Mouse (Mus musculus): ENCODE results near the gene Znrd1as. TPM values are rescaled to one million over a fixed set of nuclear protein-coding genes. Genes with fewer than 3 reads are reported as not detected.

Znrd1as gene
- total and polyA plus RNA-seq, 2 experiments from 2014 or later: 8.2 TPM; not detected in 1

DNA sequence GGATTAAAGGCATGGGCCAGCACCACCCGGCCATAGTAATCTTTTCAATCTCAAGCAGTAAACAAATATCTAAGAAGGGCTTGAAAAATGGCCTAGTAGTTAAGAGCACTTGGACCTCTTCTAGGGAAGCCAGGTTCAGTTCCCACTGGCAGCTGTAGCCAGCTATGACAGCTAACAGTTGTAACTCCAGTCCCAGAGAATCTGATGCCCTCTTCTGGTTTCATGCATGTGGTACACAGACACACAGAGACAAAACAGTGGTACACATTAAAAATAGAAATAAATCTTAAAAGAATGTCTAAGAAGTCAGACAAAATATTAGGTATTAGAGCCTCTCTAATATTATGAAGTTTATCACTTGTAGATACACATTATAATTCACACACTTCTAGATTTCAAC is 2.7 kb downstream of the Znrd1as start:
- no peaks in the 10 kb centered on the region for H3K27me3 ChIP-seq (ENCODE audit: control insufficient read depth, insufficient read depth, low read length)
- DNase-seq (ENCODE audit: low spot score) (no peak), ATAC-seq (ENCODE audit: insufficient read depth, low read depth) (no peak)
- 72% methylated on average over 1 of the region's 1 CpGs for WGBS
- no peaks in the 10 kb centered on the region for H3K9me3 ChIP-seq (replicated peaks; ENCODE audit: control insufficient read depth, low read length)
- H3K36me3 ChIP-seq (replicated peaks; ENCODE audit: control insufficient read depth, insufficient read depth, low read length): peaks cover 17% of the 10 kb centered on the region
- no peak overlapping the region for H3K4me3 ChIP-seq (ENCODE audit: low read depth, low read length)
- TF ChIP-seq EP300 (IDR thresholded peaks at IDR 0.05; ENCODE audit: low read depth) (no peak), CTCF (IDR thresholded peaks at IDR 0.05; ENCODE audit: low read depth) (no peak)
- peaks cover 9% of the 10 kb centered on the region for H3K4me1 ChIP-seq (ENCODE audit: control insufficient read depth, insufficient read depth)
- H3K4me2 ChIP-seq (ENCODE audit: low read depth, low read length): no peak overlapping the region
- no peak overlapping the region for H3K9ac ChIP-seq (replicated peaks; ENCODE audit: low read depth, low read length)
- no peak overlapping the region for H3K27ac ChIP-seq (ENCODE audit: low read depth)

DNA sequence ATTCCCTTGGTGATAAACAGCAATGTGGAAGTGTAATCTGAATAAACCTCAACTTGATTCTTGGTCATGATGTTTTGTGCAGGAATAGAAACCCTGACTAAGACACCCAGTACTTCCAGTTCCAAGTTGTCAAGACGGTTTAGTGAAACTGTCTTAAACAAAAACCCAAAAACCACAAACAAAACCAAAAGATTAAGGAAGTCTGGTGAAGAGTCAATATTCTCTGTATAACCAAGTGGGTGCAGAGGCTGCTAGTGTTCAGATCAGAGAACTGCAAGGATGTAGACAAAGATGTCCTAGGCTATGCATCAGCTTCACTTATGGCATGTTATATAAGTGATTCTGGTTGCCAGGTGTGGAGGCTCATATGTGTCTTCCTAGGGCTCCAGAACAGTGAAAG is 8.5 kb downstream of the Znrd1as start:
- H3K4me2 ChIP-seq (ENCODE audit: low read depth, low read length): no peak overlapping the region
- no peaks in the 10 kb centered on the region for H3K9me3 ChIP-seq (replicated peaks; ENCODE audit: control insufficient read depth, low read length)
- ATAC-seq (ENCODE audit: insufficient read depth, low read depth) (no peak), DNase-seq (ENCODE audit: low spot score) (no peak)
- H3K27me3 ChIP-seq (ENCODE audit: control insufficient read depth, insufficient read depth, low read length): no peaks in the 10 kb centered on the region
- H3K27ac ChIP-seq (ENCODE audit: low read depth): no peak overlapping the region
- peaks cover 13% of the 10 kb centered on the region; the same call in 1 of the 2 replicates for H3K36me3 ChIP-seq (replicated peaks; ENCODE audit: control insufficient read depth, insufficient read depth, low read length)
- no peak for TF ChIP-seq CTCF (IDR thresholded peaks at IDR 0.05; ENCODE audit: low read depth)
- no peaks in the 10 kb centered on the region for H3K4me1 ChIP-seq (ENCODE audit: control insufficient read depth, insufficient read depth)
- 69% methylated on average over 1 of the region's 1 CpGs for WGBS
- H3K4me3 ChIP-seq (ENCODE audit: low read depth, low read length): no peak overlapping the region
- no peak overlapping the region for H3K9ac ChIP-seq (replicated peaks; ENCODE audit: low read depth, low read length)

DNA sequence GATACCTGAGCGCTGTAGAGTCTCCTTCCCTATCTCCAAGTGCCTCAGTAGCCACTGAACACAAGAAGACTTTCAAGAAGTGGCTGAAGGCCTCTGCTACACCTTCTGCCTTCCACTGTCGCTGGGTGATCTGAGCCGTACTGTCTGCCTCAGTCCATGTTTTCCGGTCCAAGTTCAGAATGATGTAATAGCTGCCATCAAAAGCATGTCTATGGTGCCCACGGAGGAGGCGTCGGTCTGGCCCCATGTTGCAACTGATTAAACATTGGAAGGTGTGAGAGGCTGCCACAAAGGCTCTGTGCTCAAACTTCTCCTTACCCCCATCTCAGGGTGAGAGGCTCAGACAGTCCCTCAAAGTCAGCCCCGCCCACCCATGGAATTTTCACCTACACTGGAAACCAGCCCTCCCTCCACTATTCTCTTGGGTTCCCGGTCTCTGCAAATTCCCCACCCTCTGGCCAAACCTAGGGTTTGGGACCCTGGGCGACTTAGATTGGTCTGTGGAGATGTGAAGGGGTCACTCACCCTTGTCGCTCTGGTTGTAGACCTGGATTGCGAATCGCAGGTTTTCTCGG is 12.0 kb downstream of the Znrd1as start:
- Histone ChIP-seq H3K27me3 (ENCODE audit: control insufficient read depth, insufficient read depth, low read length) (no peaks in the 10 kb centered on the region), H3K9ac (replicated peaks; ENCODE audit: low read depth, low read length) (no peak overlapping the region), H3K36me3 (replicated peaks; ENCODE audit: control insufficient read depth, insufficient read depth, low read length) (peaks cover 2% of the 10 kb centered on the region; the same call in 1 of the 2 replicates), H3K4me2 (ENCODE audit: low read depth, low read length) (no peak overlapping the region), H3K4me1 (ENCODE audit: control insufficient read depth, insufficient read depth) (no peaks in the 10 kb centered on the region), H3K27ac (ENCODE audit: low read depth) (no peak overlapping the region), H3K4me3 (ENCODE audit: low read depth, low read length) (no peak overlapping the region), H3K9me3 (replicated peaks; ENCODE audit: control insufficient read depth, low read length) (no peaks in the 10 kb centered on the region)
- 75% methylated on average over 14 of the region's 14 CpGs for WGBS
- ATAC-seq (ENCODE audit: insufficient read depth, low read depth): no peak
- DNase-seq (ENCODE audit: low spot score): no peak
- no peak for TF ChIP-seq CTCF (IDR thresholded peaks at IDR 0.05; ENCODE audit: low read depth)
- no peak for TF ChIP-seq EP300 (IDR thresholded peaks at IDR 0.05; ENCODE audit: low read depth)

DNA sequence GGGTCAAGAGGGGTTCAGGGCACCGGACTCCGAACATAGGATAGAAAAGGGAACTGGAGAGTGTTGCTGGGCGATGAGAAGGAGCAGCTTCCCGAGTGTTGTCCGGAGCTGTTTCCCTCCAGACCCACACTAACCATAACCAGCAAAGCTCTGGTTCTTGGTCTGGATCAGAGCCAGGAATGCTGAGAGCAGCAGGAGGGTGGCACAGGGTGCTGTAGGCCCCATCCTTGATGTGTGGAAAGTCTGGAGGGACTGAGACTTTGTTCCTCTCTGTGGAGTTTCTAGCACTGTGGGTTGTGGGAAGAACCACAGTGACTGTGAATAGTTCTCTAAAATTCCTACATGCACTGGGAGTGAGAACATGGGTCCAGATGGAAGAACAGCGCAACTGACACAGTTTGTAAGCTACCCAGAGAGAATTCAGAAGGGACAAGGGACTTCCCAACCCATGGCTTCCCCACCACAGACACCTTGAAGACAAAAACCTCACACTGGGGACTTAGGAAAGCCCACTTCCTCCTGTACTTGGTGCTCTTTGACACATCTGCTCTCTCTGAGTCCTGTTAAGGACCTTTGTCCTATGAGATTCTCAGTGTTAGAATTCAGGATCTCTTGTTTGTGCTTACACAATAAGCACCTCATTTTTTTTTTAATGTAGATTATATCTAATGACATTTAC is 12.9 kb downstream of the Znrd1as start:
- Histone ChIP-seq H3K4me2 (ENCODE audit: low read depth, low read length) (no peak overlapping the region), H3K27me3 (ENCODE audit: control insufficient read depth, insufficient read depth, low read length) (no peaks in the 10 kb centered on the region), H3K4me3 (ENCODE audit: low read depth, low read length) (no peak overlapping the region), H3K9ac (replicated peaks; ENCODE audit: low read depth, low read length) (no peak overlapping the region), H3K27ac (ENCODE audit: low read depth) (no peak overlapping the region), H3K4me1 (ENCODE audit: control insufficient read depth, insufficient read depth) (no peaks in the 10 kb centered on the region), H3K9me3 (replicated peaks; ENCODE audit: control insufficient read depth, low read length) (no peaks in the 10 kb centered on the region), H3K36me3 (replicated peaks; ENCODE audit: control insufficient read depth, insufficient read depth, low read length) (no peaks in the 10 kb centered on the region)
- no peak for TF ChIP-seq CTCF (IDR thresholded peaks at IDR 0.05; ENCODE audit: low read depth)
- no peak for TF ChIP-seq EP300 (IDR thresholded peaks at IDR 0.05; ENCODE audit: low read depth)
- ATAC-seq (ENCODE audit: insufficient read depth, low read depth) (no peak), DNase-seq (ENCODE audit: low spot score) (no peak)
- 74% methylated on average over 6 of the region's 6 CpGs for WGBS

DNA sequence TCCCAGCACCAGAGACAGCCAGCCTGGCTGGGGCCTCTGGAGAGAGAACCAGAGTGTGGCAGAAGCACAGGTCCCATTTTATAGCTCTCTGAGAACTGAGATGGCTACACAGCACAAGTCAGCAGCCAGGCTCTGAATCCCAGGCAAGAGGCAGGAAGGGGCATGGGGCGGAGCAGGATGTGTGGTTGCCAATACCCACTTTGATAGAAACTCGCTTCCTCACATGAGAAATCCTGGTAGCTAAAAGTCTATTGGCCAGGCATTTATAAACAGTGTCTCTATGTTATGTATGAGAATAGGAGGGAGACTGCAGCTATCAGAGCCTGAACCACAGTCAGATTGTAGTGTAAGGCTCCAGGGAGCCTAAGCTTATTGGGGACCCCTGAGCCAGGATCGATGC is 14.4 kb downstream of the Znrd1as start:
- no peak overlapping the region for H3K27ac ChIP-seq (ENCODE audit: low read depth)
- 63% methylated on average over 3 of the region's 3 CpGs for WGBS
- no peak for ATAC-seq (ENCODE audit: insufficient read depth, low read depth)

More for the DNA sequence above, 14.4 kb downstream of the Znrd1as start:
- H3K4me3 ChIP-seq (ENCODE audit: low read depth, low read length): no peak overlapping the region
- TF ChIP-seq CTCF (IDR thresholded peaks at IDR 0.05; ENCODE audit: low read depth) (no peak), EP300 (IDR thresholded peaks at IDR 0.05; ENCODE audit: low read depth) (no peak)
- no peak for DNase-seq (ENCODE audit: low spot score)
- H3K4me1 ChIP-seq (ENCODE audit: control insufficient read depth, insufficient read depth): no peaks in the 10 kb centered on the region
- H3K27me3 ChIP-seq (ENCODE audit: control insufficient read depth, insufficient read depth, low read length): no peaks in the 10 kb centered on the region
- H3K9ac ChIP-seq (replicated peaks; ENCODE audit: low read depth, low read length): no peak overlapping the region
- no peaks in the 10 kb centered on the region for H3K36me3 ChIP-seq (replicated peaks; ENCODE audit: control insufficient read depth, insufficient read depth, low read length)
- H3K4me2 ChIP-seq (ENCODE audit: low read depth, low read length): no peak overlapping the region
- H3K9me3 ChIP-seq (replicated peaks; ENCODE audit: control insufficient read depth, low read length): no peaks in the 10 kb centered on the region
